Mouse (Mus musculus): ENCODE data around the gene Hmg20b.

Hmg20b gene

DNA sequence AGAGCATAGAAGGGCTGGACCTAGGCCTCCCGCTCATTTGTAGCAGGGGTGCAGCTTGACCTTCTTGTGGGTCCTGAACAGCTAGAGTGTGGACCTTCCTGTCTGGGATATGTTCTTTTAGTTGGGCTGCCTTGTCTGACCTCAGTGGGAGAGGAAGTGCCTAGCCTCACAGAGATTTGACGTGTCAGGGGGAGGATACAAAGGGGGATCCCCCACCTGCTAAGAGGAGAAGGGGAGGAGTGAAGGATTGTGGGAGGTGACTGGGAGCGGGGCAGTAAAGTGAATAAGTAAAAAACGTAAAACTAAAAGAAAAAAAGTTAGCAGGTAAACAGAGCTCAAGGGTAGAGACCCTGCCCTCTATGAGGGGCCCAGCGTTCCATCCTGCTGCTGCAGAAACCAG lies 40.7 kb downstream of the Hmg20b start:
- CTCF ChIA-PET: no interaction called here

DNA sequence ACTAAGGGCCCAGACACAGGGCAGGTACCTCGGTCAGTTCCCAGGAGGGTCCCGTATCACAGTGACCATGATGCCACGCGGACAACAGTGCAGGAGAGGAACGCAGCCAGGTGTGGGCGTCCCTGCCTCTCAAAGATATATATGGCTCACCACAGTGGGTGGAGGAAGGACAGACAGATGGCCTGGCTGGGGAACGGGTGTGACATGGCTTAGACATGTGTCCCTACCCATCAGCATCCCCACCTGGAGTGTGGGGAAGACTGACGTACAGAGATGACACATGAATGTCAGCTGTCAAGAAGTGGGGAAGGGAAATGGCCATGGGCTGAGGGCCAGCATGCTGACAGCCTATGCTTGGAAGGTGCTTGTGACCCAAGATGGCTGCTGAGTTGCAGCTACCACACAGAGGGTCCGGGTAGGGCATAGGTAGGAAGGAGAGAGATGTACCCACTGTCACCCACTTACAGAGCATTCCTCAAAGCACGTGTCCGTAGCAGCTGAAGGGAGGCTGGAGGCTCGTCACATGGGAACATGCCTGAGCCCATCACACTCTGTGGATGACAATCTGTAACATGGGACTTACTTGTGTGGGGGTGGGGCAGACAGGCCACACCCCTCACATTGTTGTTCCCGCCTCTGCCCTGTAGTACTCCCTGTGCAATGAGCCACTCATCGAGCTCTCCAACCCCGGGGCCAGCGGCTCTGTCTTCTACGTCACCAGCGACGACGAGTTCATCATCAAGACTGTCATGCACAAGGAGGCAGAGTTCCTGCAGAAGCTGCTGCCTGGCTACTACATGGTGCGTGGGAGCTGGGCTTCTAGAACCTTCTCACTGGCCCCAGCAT lies 43.2 kb downstream of the Hmg20b start:
- CTCF ChIA-PET: interaction anchor here (0.9 kb wide), 1 partner anchor 15 kb away, joined by 3 read pairs; the partner anchor contains the start of gene Pip5k1c

DNA sequence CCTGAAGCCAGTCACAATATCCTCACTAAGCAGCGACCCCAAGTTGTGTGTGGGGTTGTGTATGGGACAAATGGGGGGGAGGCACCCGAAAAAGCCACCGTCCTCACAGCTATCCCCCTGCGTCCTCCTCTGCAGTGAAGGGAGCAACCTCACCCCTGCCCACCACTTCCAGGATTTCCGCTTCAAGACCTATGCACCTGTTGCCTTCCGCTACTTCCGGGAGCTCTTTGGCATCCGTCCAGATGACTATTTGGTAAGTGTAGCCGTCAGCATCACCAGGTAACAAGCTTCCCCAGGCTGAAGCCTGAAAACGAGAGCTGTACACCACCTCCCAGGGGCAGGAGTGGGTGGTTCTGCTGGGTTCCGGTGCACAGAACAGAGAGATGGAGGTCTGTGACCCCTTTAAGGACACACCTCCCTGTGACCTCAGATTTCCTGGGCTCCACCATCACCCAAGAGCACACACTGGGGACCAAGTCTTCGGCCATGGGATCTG lies 44.1 kb downstream of the Hmg20b start:
- CTCF ChIA-PET: interaction anchor here (0.5 to 0.9 kb wide), 2 partner anchors 14 to 15 kb away, joined by 3 to 13 read pairs; partner anchors contain the start of genes Pip5k1c and Tjp3

DNA sequence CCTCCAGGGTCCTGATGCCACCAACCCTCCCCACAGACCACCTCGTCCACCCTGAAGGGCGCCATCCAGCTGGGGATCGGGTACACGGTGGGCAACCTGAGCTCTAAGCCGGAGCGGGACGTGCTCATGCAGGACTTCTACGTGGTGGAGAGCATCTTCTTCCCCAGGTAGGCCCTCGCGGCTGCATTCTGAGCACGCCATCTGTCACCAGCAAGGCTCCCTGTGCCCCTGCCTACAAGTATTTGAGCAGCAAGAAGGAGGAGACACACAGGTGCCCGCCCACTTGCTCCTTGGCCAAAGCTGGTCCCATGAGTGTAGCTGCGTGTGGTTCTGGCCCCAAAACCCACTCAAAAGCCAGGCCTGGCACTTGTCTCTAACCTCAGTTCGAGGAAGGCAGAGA lies 44.6 kb downstream of the Hmg20b start:
- CTCF ChIA-PET: interaction anchor here (0.5 to 1.9 kb wide), 2 partner anchors 14 to 17 kb away, joined by 11 to 13 read pairs; partner anchors contain the start of gene Tjp3

DNA sequence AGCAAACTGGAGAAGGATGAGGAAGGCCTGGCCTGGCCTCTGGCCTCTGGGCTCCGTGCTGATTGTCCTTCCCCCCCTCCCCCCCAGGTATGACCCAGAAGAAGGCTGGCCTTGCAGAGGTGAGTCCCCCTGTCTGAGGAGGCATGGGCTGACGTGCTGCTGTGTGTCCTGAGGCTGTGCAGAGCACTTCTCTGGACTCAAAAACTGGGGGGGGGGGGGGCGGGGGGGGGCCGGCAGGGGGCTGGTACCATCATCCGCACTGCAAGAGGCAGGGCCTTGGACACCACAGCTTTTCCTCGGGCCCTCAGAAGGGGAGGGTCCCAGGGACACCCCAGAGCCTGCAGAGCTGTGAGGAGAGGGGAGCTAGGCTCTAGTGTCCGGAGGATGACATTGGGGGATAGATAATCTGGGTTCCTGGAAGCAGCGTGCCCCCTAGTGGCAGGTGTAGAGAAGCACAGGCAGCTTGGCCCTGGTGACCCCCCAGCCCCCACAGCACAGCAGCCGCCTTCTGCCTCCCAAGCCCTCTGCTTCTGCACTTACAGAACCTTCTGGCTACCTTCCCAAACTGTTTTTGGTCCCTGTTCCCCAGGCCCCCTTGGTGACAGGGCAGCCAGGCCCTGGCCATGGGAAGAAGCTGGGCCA lies 45.6 kb downstream of the Hmg20b start:
- CTCF ChIA-PET: interaction anchor here (0.6 to 1.9 kb wide), 7 partner anchors 12 to 592 kb away, joined by 3 to 11 read pairs (median 5); partner anchors contain the start of genes Cactin and Gipc3

DNA sequence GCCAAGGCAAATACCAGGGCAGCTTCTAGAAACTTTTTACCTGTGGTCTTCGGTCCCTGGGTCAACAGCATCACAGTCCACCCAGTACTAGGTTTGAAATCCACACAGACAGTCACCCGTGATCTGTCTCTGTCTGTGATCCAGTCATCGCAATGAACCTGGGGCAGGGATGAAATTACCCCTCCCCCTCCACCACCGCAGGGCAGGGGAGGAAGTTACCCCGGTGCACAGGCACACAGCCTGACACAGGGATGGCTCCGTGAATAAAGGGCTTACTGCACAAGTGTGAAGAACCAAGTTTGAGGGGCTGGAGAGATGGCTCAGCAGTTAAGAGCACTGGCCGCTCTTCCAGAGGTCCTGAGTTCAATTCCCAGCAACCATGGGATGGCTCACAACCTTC lies 46.5 kb downstream of the Hmg20b start:
- CTCF ChIA-PET: interaction anchor here (0.7 to 1.5 kb wide), 3 partner anchors 11 to 68 kb away, joined by 3 to 5 read pairs (median 3); partner anchors contain the start of gene Gipc3

DNA sequence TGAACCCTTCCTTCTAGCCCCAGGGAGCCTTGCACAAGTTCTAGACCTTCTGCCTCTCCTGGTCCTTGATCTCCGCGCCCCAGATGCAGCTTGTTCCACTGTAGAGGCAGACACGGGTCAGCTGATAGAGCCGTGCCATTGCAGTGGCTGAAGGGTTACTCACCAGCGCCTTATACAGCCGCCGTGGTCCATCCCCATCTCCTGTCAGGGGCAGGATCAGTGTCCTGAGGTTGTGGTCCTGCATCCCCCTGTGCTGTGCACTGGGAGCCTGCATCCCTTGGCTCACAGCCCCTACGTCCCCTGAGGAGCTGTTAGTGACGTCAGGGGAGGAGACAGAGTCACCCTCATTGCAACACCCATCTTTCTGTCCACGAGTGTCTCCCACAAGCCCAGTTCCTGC lies 47.0 kb downstream of the Hmg20b start:
- CTCF ChIA-PET: no interaction called here

DNA sequence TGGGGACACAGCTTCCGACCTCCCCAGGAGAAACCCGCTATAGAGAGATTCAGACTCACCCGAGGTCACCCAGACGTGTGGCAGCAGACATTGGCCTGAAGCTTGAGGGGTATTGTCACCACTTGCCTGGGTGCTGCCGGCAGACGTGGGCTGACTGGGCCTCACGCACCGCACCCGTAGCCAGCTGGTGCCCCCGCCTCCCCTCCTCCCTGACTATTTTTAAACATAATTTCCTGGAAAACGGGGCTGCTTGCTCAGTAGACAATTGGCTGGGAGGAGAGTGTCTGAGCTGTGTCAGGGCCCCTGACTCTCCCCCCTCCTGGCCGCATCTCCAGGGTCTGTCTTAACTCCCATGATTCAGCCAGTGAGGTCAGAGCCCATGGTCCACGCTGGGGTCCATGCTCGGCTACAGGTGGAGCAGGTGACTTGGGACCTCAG lies 47.5 kb downstream of the Hmg20b start:
- CTCF ChIA-PET: interaction anchor here (1.8 kb wide), 1 partner anchor 10 kb away, joined by 7 read pairs; the partner anchor contains the start of gene Pip5k1c

DNA sequence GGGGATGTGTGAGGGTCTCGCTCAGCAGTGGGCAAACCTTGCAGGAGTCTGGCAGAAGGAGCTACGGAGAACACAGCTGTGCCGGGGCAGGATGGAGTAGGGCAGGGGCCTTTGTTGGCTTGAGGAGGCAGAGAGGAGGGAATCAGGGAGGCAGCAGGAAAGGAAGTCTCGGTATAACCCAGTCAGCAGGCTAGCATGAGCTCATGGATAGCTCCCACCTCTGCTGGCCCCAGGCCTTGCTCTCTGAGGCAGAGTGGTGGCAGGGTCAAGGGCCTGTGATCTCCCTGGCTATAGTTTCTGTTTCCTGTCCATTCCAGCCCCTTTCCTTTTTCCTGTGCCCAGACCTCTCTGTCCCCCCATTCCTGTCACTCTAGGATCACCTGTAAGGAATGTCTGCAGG lies 48.0 kb downstream of the Hmg20b start:
- CTCF ChIA-PET: interaction anchor here (1.8 kb wide), 1 partner anchor 10 kb away, joined by 7 read pairs; the partner anchor contains the start of gene Pip5k1c

DNA sequence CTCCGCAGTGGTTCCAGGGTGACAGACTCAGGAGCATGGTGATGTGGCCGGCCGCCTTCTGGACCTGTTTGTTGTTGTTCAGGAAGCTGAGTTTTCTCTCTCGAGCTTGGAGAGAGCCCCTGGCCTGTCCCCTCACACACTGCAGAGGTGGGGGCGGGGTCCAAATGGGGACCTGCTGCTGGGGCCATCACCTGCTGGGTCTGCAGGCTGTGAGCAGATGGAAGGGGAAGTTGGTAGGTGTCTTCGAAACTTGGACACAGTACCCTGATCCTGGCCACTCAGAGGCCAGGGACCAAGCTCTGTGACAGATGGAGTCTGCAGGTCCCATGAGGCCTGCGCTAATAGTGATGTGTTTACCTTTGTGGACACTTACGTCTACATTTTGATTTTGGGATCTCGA lies 49.0 kb downstream of the Hmg20b start:
- CTCF ChIA-PET: interaction anchor here (1.8 kb wide), 1 partner anchor 9 kb away, joined by 7 read pairs; the partner anchor contains the start of gene Pip5k1c

DNA sequence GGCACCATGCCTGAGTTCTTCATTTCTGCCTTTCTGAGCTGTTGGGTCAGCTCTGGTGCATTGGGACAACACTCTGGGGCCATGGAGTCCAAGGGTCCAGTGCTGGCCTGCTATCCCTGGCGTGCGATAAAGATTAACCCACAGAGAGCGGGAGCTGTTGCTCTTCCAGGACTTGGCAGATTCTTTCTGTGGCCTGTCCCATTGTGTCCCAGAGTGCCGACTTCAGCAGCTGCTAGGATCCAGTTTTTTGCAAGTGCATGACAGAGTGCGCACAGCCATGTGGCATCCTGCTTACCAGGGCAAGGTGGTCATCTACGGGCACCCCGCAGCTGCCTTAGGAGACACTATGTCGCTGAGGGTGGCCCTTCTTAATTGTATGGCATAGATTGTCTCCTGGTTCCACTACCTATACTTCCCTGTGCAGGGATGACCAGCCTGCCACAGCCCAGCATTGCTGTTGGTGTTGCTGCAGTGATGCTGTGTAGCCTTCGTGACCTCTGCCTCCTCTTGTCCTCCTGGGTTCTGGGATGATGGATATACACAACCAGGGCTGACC lies 49.9 kb downstream of the Hmg20b start:
- CTCF ChIA-PET: no interaction called here

DNA sequence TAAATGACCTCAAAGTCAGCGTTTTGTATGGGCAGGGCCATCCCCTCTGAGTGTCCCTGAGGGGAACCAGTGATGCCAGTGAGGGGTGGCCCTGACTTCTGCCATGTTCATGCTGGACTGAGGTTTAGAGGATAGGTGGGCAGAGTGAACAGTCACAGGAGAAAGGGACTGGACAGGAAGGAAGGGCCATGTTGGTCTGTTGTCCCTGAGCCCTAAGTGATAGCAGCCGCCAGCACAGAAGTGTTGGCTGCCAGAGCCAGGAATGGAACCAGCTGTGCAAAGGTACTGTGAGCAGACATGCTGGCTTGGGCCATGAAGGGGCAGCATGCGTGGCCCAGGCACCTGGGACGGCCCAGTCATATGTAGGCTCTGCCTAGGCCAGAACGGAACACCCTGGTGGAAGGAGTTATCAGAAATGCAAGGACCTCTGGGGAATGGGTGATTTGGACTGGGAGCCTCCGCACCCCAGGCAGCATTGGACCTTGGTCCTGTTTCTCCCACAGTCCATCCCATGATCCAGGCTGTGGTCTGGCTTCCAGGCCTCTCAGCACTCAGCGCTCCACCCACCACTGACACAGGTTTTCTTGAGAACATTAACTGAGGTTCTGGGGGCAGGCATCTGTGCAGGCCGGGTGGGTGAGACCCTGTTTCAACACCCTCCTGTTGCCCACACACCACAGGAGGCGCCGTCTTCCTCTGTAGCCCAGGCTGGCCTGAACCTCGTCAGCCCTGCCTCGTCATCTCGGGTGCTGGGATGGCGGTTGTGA lies 50.5 kb downstream of the Hmg20b start:
- CTCF ChIA-PET: interaction anchor here (0.5 to 0.7 kb wide), 2 partner anchors 127 to 148 kb away, joined by 5 read pairs; no protein-coding TSS in a partner anchor

DNA sequence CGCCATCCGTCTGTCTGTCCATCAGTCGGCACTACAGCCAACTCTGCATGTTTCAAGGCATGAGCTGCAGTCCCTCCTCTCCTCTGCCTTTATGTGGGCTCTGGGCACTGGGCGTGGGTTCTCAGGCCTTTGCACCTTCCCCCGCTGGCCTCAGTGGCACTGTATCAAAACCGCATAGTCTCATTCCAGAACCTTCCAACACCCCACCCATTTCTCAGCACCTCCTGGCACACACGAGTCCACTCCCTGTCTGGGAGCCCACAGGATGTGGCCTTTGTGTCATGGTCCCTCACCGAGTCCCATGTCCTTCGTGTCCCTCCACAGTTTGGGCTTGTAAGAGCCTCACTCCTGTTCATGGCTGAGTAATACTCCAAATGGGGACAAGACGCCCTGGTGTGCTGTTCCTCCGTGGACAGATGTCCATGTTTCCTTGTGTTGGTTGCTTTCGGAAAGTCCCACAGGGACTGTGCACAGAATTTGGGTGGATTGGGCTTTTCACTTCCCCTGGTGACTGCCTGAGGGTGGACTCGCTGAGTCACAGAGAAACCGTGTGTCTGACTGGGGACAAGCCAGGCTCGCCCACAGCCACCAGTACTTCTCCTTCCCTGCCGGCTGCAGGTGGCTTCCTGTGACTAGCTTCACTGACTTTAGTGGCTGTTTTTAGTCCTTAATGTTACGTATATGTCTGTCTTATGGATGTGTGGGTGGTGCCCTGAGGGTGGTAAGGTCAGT lies 51.7 kb downstream of the Hmg20b start:
- CTCF ChIA-PET: interaction anchor here (0.6 to 0.7 kb wide), 3 partner anchors 48 to 207 kb away, joined by 3 to 5 read pairs (median 4); no protein-coding TSS in a partner anchor

DNA sequence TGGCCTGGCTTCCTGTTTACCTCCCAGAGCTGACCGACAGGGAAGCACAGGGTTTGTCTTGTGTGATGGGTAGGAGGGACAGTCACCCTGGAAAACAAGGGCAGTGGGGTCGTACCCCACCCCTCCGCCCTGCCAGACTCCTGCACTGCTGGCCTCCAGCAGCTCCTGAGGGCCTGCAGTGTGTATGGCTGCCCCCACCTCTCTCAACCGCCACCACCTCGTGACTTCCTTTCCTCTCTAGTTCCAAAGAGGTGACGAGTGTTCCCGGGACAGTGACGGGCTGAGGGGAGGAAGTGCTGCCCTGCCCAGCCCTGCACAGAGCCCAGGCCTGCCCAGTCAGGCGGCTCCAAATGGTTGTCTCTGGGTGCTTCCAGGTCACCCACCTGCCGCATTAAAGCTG lies 52.4 kb downstream of the Hmg20b start:
- CTCF ChIA-PET: interaction anchor here (0.6 kb wide), 2 partner anchors 48 to 208 kb away, joined by 3 to 4 read pairs; no protein-coding TSS in a partner anchor

DNA sequence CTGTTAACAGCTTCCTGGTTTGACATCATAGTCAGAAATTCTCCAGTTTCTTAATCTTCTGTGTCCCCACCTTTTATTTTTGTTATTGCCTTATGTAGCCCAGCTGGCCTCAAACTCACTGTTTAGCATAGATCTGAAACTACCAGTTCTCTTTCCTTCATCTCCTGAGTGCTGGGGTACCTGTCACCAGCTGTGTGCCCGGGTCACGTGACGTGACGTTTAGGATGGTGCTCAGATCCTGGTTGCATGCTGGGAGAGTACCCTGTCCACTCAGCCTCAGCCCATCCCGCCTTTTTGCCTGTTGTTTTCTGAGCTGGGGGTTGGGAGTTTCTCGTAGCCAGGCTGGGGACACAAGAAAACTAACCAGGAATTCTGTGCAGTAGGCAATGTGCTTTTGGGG lies 53.0 kb downstream of the Hmg20b start:
- CTCF ChIA-PET: no interaction called here
